Mouse (Mus musculus): ENCODE measurements around the gene Ptx4. TPM values are rescaled to one million over a fixed set of nuclear protein-coding genes. Genes with fewer than 3 reads are reported as not detected.

Gene Ptx4
- polyA plus RNA-seq (2016; fragmentation: Nextera tagmentation; extraction: Ambion mirVana), result not detected in 2 replicates

DNA sequence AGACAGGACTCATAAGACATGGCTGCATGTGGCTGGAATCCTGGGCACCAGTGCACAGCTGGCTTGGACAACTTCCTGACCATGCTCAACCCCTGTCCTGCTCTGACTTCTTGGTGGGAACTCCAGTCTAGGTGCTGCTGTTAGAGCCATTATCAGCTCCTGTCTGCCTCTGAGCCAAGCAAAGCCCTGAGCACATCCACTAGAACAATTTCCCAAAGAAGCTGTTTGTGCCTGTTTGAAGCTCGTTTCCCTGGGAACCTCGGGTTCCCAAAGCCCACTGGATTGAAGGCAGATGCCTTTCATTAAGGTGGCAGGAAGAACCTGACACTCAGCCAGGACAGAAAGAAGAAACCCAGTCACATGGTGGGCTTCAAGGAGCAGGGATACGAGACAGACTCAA lies at the start of gene Ptx4:
TSS of gene Ptx4 (plus strand) at position 355 of the 400 bp plus-strand sequence.
- no peaks in the 10 kb centered on the region for H3K36me3 ChIP-seq
- H3K4me3 ChIP-seq, result no peak within 1 kb of the TSS
- H3K9ac ChIP-seq, result 0 out of 2 replicates have a peak within 1 kb of the TSS, but pooled peaks have one; percentile 18
- H3K4me1 ChIP-seq, result peaks cover 4% of the 10 kb centered on the region; the same call in 1 of the 2 replicates
- H3K27me3 ChIP-seq, result peaks cover 17% of the 10 kb centered on the region; the same call in 1 of the 2 replicates
- no peak within 1 kb of the TSS for H3K4me2 ChIP-seq (replicated peaks)
- no peak for ATAC-seq (ENCODE audit: low FRiP score)
- 49% methylated on average over 3 of the region's 3 CpGs for WGBS
- no peaks in the 10 kb centered on the region for H3K9me3 ChIP-seq (replicated peaks)
- no peak within 1 kb of the TSS for H3K27ac ChIP-seq

DNA sequence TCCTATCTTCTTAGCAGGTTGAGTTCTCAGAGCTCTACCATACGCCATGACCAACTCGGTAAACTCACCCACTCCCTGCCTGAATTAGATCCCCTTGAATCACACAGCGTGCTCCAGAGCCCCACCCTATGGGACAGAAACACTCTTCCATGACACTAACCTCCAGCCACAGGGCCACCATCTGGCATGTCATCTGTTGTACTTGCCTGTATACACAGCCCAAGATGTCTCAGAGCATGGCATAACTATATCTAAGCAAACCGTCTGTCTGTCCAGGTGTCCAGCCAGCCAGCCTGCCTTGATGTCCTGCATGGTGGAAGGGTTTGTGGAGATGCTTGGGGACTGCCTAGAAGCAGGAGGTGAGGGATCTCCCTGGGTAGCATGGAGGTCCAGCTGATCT lies 43.7 kb upstream of the Ptx4 start:
- ATAC-seq (ENCODE audit: low FRiP score), result no peak
- Histone ChIP-seq H3K9ac (no peak overlapping the region), H3K9me3 (replicated peaks) (no peaks in the 10 kb centered on the region), H3K27ac (no peak overlapping the region), H3K36me3 (peaks cover 3% of the 10 kb centered on the region; the same call in 1 of the 2 replicates), H3K4me1 (0 out of 2 replicates have a peak, but pooled peaks cover 5% of the 10 kb centered on the region), H3K27me3 (no peaks in the 10 kb centered on the region), H3K4me3 (no peak overlapping the region), H3K4me2 (replicated peaks) (no peak overlapping the region)
- WGBS, result 92% methylated on average over 4 of the region's 4 CpGs

DNA sequence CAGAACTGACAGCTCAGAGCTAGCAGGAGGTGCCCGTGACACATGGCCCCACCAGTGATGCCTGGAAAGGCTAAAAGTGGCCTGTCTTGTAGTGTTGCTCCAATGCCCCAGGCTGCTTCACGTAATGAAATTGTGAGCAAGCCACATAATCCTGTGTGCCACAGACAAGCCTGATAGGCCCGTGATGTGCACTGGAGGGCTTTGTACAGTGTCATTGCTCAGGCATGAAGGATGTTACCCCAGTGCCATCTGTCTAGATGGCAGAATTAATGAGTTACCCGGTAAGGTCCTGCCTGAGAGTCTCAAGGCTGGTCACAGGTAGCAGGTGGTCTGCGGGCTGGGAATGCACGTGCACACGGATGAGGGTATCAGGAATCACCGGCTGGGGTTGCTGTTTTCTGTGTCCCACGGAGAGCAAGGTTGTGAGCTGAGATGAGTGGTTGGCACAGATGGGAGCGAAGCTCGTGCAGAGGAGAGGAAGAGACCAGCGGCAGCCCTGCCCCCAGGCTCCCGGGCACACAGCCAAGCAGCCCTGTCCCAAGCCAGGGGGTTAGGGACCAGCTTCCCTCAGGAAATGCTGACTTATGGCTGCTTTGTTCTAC lies 42.7 kb upstream of the Ptx4 start:
- no peaks in the 10 kb centered on the region for H3K27me3 ChIP-seq
- no peak overlapping the region for H3K4me3 ChIP-seq
- WGBS, result 79% methylated on average over 13 of the region's 13 CpGs
- H3K9me3 ChIP-seq (replicated peaks), result no peaks in the 10 kb centered on the region
- H3K27ac ChIP-seq, result peak overlapping the region; percentile 36
- H3K4me1 ChIP-seq, result peaks cover 6% of the 10 kb centered on the region; the same call in 1 of the 2 replicates
- H3K9ac ChIP-seq, result no peak overlapping the region
- no peak overlapping the region; the same call in 1 of the 2 replicates for H3K4me2 ChIP-seq (replicated peaks)
- no peaks in the 10 kb centered on the region for H3K36me3 ChIP-seq
- ATAC-seq (ENCODE audit: low FRiP score), result no peak

DNA sequence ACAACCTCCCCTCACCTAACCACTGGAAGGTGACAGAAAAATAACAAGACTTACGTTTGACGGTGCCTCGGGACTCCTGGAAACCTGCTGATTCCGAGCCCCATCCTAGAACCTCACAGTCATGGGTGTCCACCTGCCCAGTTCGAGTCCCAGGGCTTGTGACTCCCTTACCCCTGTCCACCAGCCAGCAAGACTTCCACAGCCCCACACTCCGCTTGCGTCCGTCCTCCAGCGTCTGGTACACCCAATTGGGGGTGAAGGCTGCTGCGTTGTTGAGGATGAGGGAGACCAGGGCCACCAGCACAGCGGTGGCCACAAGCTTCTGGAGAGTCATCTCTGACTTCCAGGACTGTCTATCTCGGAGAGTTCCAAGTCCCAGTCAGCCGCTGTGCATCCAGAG lies 40.4 kb upstream of the Ptx4 start:
- WGBS, result 91% methylated on average over 13 of the region's 13 CpGs
- Histone ChIP-seq H3K4me1 (peaks cover 7% of the 10 kb centered on the region; the same call in 1 of the 2 replicates), H3K9ac (peak overlapping the region; percentile 32; the same call in 1 of the 2 replicates), H3K4me2 (replicated peaks) (no peak overlapping the region), H3K4me3 (peak overlapping the region; percentile 11), H3K27me3 (no peaks in the 10 kb centered on the region), H3K9me3 (replicated peaks) (no peaks in the 10 kb centered on the region), H3K36me3 (no peaks in the 10 kb centered on the region), H3K27ac (0 out of 2 replicates have a peak overlapping the region, but pooled peaks have one; percentile 37)
- no peak for ATAC-seq (ENCODE audit: low FRiP score)

DNA sequence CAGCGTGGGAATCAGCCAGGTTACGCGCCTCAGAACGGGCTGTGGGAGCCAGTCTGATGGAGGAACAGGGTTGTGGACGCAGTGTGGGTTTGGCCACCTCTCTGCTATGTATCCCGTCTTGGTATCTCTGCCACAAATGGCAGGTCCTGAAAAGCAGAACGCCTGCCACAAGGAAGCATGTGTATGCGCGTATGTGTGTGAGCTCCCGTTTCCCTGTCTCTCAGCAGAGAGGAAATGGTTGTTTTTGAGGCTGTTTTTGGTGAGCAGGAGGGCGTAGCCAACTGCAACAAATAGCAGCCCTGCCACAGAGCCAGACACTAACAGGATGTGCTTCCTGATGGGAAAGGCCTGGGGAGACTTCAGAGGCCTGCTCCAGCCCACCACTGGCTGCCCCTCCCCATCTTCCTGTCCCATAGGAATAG lies 39.6 kb upstream of the Ptx4 start:
- WGBS, result 73% methylated on average over 11 of the region's 11 CpGs
- H3K4me2 ChIP-seq (replicated peaks), result no peak overlapping the region
- H3K36me3 ChIP-seq, result no peaks in the 10 kb centered on the region
- no peak for ATAC-seq (ENCODE audit: low FRiP score)
- H3K4me1 ChIP-seq, result peaks cover 7% of the 10 kb centered on the region; the same call in 1 of the 2 replicates
- H3K9ac ChIP-seq, result no peak overlapping the region
- H3K4me3 ChIP-seq, result 0 out of 2 replicates have a peak overlapping the region, but pooled peaks have one; percentile 11
- H3K9me3 ChIP-seq (replicated peaks), result no peaks in the 10 kb centered on the region
- no peaks in the 10 kb centered on the region for H3K27me3 ChIP-seq
- H3K27ac ChIP-seq, result peak overlapping the region; percentile 37; the same call in 1 of the 2 replicates

DNA sequence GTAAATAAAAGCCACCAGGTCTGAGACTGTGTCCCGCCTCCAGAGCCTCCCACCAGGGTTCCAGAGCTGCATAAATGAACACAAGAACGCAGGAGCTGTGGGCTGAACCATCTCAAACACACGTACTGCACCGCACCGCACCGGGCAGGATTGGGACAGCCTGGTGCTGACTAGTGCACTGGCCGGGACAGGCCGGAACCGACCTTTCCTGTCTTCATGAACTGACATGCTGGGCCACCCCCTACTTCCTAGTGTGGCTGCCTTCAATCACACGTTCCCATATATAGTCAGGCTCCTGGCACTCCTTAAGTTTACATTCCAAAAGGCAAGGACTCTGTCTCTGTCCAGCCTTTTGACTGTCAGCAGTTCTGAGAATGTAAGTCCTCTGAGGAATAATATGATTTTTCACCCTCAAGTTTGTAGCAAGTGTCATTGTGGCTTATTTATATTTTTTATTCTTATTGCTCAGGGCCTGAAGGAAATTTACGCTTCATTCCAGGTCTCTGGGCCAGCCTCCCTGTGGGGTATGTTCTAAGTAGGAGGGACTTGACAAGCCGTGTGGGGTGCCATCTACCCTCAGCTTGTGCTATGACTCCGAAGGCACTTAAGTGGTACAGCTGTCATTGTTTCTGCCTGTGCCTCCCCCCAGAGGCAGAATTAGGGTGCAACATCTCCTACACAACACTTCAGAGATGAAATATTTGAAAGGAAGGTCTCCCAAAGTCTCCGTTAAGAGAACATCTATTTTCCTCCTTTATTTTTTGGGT lies 38.3 kb upstream of the Ptx4 start:
- Histone ChIP-seq H3K4me1 (peaks cover 7% of the 10 kb centered on the region; the same call in 1 of the 2 replicates), H3K9ac (no peak overlapping the region), H3K9me3 (replicated peaks) (no peaks in the 10 kb centered on the region), H3K27ac (peak overlapping the region; percentile 9; the same call in 1 of the 2 replicates), H3K4me3 (no peak overlapping the region), H3K27me3 (no peaks in the 10 kb centered on the region), H3K36me3 (no peaks in the 10 kb centered on the region), H3K4me2 (replicated peaks) (no peak overlapping the region)
- ATAC-seq (ENCODE audit: low FRiP score), result no peak
- 77% methylated on average over 14 of the region's 14 CpGs for WGBS

DNA sequence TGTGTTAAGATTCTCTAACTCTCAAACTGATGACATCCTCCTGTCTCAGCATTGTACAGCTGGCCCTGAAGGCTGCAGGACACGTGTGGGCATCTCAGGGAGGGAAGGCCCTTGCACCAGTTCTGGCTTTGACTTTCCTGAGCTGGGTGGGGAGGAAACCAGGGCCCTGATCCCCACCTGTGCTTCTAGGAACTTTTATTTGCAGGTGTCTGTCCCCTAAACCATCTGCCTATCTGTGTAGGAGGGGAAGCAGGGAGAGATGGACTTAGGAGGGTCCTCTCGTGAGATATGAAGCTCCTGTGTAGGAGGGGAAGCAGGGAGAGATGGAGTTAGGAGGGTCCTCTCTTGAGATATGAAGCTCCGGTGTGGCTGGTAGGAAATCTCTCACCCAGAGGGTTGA lies 37.7 kb upstream of the Ptx4 start:
- H3K4me1 ChIP-seq, result peaks cover 7% of the 10 kb centered on the region; the same call in 1 of the 2 replicates
- no peak for ATAC-seq (ENCODE audit: low FRiP score)
- no peaks in the 10 kb centered on the region for H3K27me3 ChIP-seq
- no peak overlapping the region for H3K4me2 ChIP-seq (replicated peaks)
- H3K36me3 ChIP-seq, result peaks cover 3% of the 10 kb centered on the region; the same call in 1 of the 2 replicates
- H3K9ac ChIP-seq, result no peak overlapping the region
- no peak overlapping the region for H3K4me3 ChIP-seq
- H3K9me3 ChIP-seq (replicated peaks), result no peaks in the 10 kb centered on the region
- 65% methylated on average over 3 of the region's 3 CpGs for WGBS
- H3K27ac ChIP-seq, result 0 out of 2 replicates have a peak overlapping the region, but pooled peaks have one; percentile 23

DNA sequence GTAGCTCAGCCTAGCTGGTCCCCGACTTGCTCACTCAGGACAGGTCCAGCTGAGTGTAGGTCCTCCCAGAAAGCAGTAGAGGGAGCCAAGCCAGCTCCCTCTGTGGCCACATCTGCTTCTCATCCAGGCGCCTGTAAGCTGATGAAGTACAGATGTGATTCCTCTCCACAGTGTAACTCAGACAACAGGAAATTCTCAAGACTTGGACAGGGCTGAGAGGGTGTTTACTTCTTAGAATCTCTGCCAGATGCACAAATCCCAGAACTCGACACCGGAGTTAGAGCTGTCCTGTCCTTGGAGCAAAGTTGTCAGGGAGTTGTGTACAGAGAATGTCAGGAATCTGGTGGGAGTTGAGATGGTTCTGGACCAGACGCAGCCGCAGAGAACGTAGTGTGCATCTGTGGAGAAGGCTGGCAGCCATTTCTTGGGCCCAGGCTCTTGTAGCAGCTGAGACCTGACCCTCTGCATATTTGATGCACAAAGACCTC lies 37.1 kb upstream of the Ptx4 start, which contains the start of gene Tmem204:
TSS of gene Tmem204 (minus strand) at position 148 of the 488 bp plus-strand sequence.
- H3K27me3 ChIP-seq, result no peaks in the 10 kb centered on the region
- no peak for ATAC-seq (ENCODE audit: low FRiP score)
- no peaks in the 10 kb centered on the region for H3K9me3 ChIP-seq (replicated peaks)
- 46% methylated on average over 7 of the region's 7 CpGs for WGBS
- peaks cover 8% of the 10 kb centered on the region for H3K36me3 ChIP-seq
- H3K4me2 ChIP-seq (replicated peaks), result no peak within 1 kb of the TSS
- H3K4me1 ChIP-seq, result peaks cover 6% of the 10 kb centered on the region; the same call in 1 of the 2 replicates
- no peak within 1 kb of the TSS for H3K4me3 ChIP-seq
- H3K9ac ChIP-seq, result no peak within 1 kb of the TSS
- peak within 1 kb of the TSS; percentile 76 for H3K27ac ChIP-seq

DNA sequence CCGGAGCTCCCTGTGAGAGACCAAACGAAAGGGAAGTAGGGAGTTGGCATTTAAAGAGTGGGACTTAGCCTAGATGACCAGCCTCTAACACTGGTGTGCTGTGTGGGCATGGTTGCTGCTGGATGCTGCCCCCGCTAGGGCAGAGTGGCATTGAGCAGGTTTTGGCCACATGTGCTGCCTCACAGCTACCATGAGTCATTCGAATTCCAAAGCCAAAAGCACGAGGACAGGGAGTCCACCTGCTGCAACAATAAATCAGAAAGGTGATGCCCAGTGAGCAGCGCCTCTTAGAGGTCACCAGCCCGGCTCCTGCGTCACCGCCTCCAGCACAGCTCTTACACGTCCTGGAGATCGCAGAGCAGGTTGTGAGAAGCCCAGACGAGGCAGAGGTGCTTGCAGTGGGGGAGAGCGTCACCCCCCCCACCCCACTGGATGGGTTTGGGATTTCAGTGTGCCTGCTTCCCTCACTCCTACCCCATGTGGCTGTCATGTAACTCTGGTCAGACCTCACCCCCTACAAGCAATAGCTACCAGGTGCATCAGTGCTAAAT lies 35.6 kb upstream of the Ptx4 start:
- H3K27me3 ChIP-seq, result no peaks in the 10 kb centered on the region
- ATAC-seq (ENCODE audit: low FRiP score), result no peak
- WGBS, result 82% methylated on average over 13 of the region's 13 CpGs
- no peak overlapping the region for H3K4me3 ChIP-seq
- H3K9me3 ChIP-seq (replicated peaks), result no peaks in the 10 kb centered on the region
- peaks cover 5% of the 10 kb centered on the region; the same call in 1 of the 2 replicates for H3K4me1 ChIP-seq
- peak overlapping the region; percentile 76; the same call in 1 of the 2 replicates for H3K27ac ChIP-seq
- H3K4me2 ChIP-seq (replicated peaks), result no peak overlapping the region
- peaks cover 22% of the 10 kb centered on the region for H3K36me3 ChIP-seq
- H3K9ac ChIP-seq, result no peak overlapping the region

DNA sequence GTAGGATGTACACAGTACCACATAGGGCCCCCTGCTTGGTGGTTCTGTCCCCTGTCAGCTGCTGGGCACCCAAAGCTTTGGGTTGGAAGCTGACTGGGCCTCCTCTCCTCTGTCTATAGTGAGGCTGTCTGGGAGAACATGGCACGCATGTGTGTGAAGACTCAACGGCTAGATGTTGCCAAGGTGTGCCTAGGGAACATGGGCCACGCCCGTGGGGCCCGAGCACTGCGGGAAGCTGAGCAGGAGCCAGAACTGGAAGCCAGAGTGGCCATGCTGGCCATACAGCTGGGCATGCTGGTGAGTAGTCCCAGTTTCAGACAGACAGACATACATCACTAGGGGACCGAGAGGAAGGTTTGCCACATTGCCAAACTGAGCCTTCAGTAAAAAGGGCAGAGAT lies 33.8 kb upstream of the Ptx4 start:
- no peaks in the 10 kb centered on the region for H3K27me3 ChIP-seq
- H3K4me3 ChIP-seq, result no peak overlapping the region
- 94% methylated on average over 7 of the region's 7 CpGs for WGBS
- peaks cover 4% of the 10 kb centered on the region; the same call in 1 of the 2 replicates for H3K4me1 ChIP-seq
- no peak for ATAC-seq (ENCODE audit: low FRiP score)
- peaks cover 33% of the 10 kb centered on the region for H3K36me3 ChIP-seq
- H3K4me2 ChIP-seq (replicated peaks), result no peak overlapping the region
- H3K27ac ChIP-seq, result no peak overlapping the region
- H3K9ac ChIP-seq, result no peak overlapping the region
- no peaks in the 10 kb centered on the region for H3K9me3 ChIP-seq (replicated peaks)

DNA sequence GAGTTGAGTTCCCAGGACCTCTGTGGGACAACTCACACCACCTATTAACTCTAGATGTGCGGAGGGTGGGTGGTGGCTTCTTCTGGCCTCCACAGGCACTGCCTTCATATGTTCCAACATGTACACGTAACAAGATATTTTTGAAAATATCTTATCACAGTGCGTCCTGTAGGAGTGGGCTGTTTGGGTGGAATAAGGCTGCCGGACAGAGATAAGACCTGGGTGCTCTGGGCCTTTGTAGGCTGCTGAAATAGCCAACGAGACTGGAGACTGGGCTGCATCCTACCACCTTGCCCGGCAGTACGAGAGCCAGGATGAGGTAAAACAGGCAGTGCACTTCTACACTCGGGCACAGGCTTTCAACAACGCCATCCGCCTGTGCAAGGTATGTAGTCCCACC lies 31.4 kb upstream of the Ptx4 start:
- H3K4me3 ChIP-seq, result no peak overlapping the region
- no peak overlapping the region for H3K4me2 ChIP-seq (replicated peaks)
- H3K27me3 ChIP-seq, result no peaks in the 10 kb centered on the region
- peaks cover 55% of the 10 kb centered on the region for H3K36me3 ChIP-seq
- no peaks in the 10 kb centered on the region for H3K4me1 ChIP-seq
- H3K9ac ChIP-seq, result no peak overlapping the region
- no peak for ATAC-seq (ENCODE audit: low FRiP score)
- 95% methylated on average over 10 of the region's 10 CpGs for WGBS
- H3K27ac ChIP-seq, result no peak overlapping the region; the same call in 1 of the 2 replicates
- H3K9me3 ChIP-seq (replicated peaks), result no peaks in the 10 kb centered on the region

DNA sequence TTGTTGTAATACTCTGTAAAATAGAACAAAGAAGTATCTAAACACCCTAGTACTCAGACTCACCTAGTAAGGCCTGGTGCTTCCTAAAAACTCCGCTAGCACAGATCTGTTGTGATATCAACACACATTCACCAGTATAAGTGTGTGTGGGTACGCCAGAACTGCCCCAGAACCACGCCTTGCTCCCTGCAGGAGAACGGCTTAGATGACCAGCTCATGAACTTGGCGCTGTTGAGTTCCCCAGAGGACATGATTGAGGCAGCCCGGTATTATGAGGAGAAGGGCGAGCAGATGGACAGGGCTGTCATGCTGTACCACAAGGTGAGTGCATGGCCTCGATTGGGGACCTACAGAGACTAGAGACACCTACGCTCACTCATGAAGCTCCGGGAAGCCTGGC lies 30.1 kb upstream of the Ptx4 start:
- no peak overlapping the region for H3K4me3 ChIP-seq
- H3K9ac ChIP-seq, result no peak overlapping the region
- peaks cover 67% of the 10 kb centered on the region for H3K36me3 ChIP-seq
- no peaks in the 10 kb centered on the region for H3K9me3 ChIP-seq (replicated peaks)
- ATAC-seq (ENCODE audit: low FRiP score), result no peak
- H3K27ac ChIP-seq, result no peak overlapping the region
- 94% methylated on average over 10 of the region's 10 CpGs for WGBS
- no peaks in the 10 kb centered on the region for H3K4me1 ChIP-seq
- H3K27me3 ChIP-seq, result no peaks in the 10 kb centered on the region
- no peak overlapping the region for H3K4me2 ChIP-seq (replicated peaks)

All from hindbrain, embryonic 12.5 days (tissue).